Comparison of ENCODE assay signal across 9 mouse cellular contexts in genomic region chr10:126143833-126144232, GRCm38 (mm10).
DNase-seq lines count a peak whose midpoint lies in the region; ATAC-seq lines count a peak whose summit lies in the region.
"Had no signal": no experiment of that assay in that cellular context is flagged by ENCODE, and none has a peak within 500 bp of the region (broad histone marks: within the 10 kb centered on the region; RNA-seq: fewer than 3 reads in every experiment).

No protein-coding gene starts in this region.

- peaks cover 27% of the 10 kb centered on the region for H3K4me1 ChIP-seq in limb, embryonic 15.5 days

- H3K4me2 ChIP-seq in limb, embryonic 15.5 days: peak overlapping the region; percentile 38

- H3K27ac ChIP-seq in limb, embryonic 15.5 days: peak overlapping the region; percentile 89

- no peaks in the 10 kb centered on the region for H3K36me3 ChIP-seq in limb, embryonic 15.5 days
- H3K36me3 ChIP-seq: embryonic facial prominence, embryonic 12.5 days; G1E had no signal

- no peaks in the 10 kb centered on the region for H3K27me3 ChIP-seq in limb, embryonic 15.5 days
- H3K27me3 ChIP-seq: embryonic facial prominence, embryonic 12.5 days had no signal

- WGBS in limb, embryonic 15.5 days: 41% methylated on average over 10 of the region's 10 CpGs

- DNase-seq in ovary, postnatal 14 days (ENCODE audit: low spot score): peak; percentile 10
- DNase-seq in ovary, postnatal 10 days (ENCODE audit: low spot score): no peak
- DNase-seq in gastrocnemius, postnatal 14 days: peak; percentile 70
- DNase-seq in thymus, postnatal 0 days (ENCODE audit: low spot score): no peak
- no peak for DNase-seq in frontal cortex, postnatal 14 days (ENCODE audit: low spot score in 2 of 2)
- DNase-seq in MN1 (ENCODE audit: low spot score): no peak

- no peak overlapping the region for H3K9ac ChIP-seq in limb, embryonic 15.5 days
- H3K9ac ChIP-seq: embryonic facial prominence, embryonic 12.5 days had no signal

- ATAC-seq in limb, embryonic 15.5 days (ENCODE audit: insufficient number of reproducible peaks, low FRiP score, low TSS enrichment, low read depth): no peak

- no peaks in the 10 kb centered on the region for H3K9me3 ChIP-seq in limb, embryonic 15.5 days
- H3K9me3 ChIP-seq: embryonic facial prominence, embryonic 12.5 days had no signal

- peak overlapping the region; percentile 3; the same call in 1 of the 2 replicates for H3K4me3 ChIP-seq in limb, embryonic 15.5 days
- H3K4me3 ChIP-seq: embryonic facial prominence, embryonic 12.5 days had no signal

- intact Hi-C loops in gastrocnemius, postnatal 14 days (cut with DNase I; ENCODE audit: low total_unique reads): no loop called here

Comparison
In these comparisons a context has a peak if more than half of its experiments do, and no peak if none do; other contexts are left out.
1. DNase-seq: peak in ovary, postnatal 14 days (single experiment) and gastrocnemius, postnatal 14 days (single experiment); none in ovary, postnatal 10 days (single experiment), thymus, postnatal 0 days (single experiment), frontal cortex, postnatal 14 days (0 of 2) and MN1 (single experiment).